Mouse (Mus musculus) stomach, embryonic 14.5 days (tissue): ENCODE results near the gene Otx1. TPM values are rescaled to one million over a fixed set of nuclear protein-coding genes. Genes with fewer than 3 reads are reported as not detected.

ENCODE experiments used
- ATAC-seq: fragments of 200-750 bp; cut with Nextera tagmentation; 2 replicates; pipeline ENCODE4 v1.8.0; 2017; ENCODE audit warnings: low read depth, moderate TSS enrichment; ENCODE audit not compliant: insufficient number of reproducible peaks, insufficient read depth, low FRiP score
- H3K27ac ChIP-seq: fragments of 300-500 bp; sonication (generic); 2 replicates; pipeline ENCODE4 v1.5.1; 2014; ENCODE audit warnings: mild to moderate bottlenecking, low read length, moderate library complexity, mixed read lengths
- H3K27me3 ChIP-seq: fragments of 300-500 bp; sonication (generic); 2 replicates; pipeline ENCODE4 v1.6.1; 2014; ENCODE audit warnings: low read length, control low read depth, mixed read lengths; ENCODE audit not compliant: control insufficient read depth, insufficient read depth
- H3K36me3 ChIP-seq: fragments of 300-500 bp; sonication (generic); 2 replicates; pipeline ENCODE4 v1.6.1; 2014; ENCODE audit warnings: mild to moderate bottlenecking, control low read depth, low read length, moderate library complexity, mixed read lengths; ENCODE audit not compliant: control insufficient read depth, insufficient read depth
- H3K4me1 ChIP-seq: fragments of 300-500 bp; sonication (generic); 2 replicates; pipeline ENCODE4 v1.6.1; 2014; ENCODE audit warnings: low read length, control low read depth, mixed read lengths; ENCODE audit not compliant: control insufficient read depth, insufficient read depth
- H3K4me2 ChIP-seq: fragments of 300-500 bp; sonication (generic); replicated peaks from 2 replicates; pipeline ENCODE4 v1.6.1; 2014; ENCODE audit warnings: low read depth, low read length, control low read depth
- H3K4me3 ChIP-seq: fragments of 300-500 bp; sonication (generic); 2 replicates; pipeline ENCODE4 v1.5.1; 2014; ENCODE audit warnings: low read depth, low read length, control low read depth
- H3K9ac ChIP-seq: fragments of 300-500 bp; sonication (generic); replicated peaks from 2 replicates; pipeline ENCODE4 v1.6.1; 2014; ENCODE audit warnings: low read depth, mild to moderate bottlenecking, control low read depth, low read length, moderate library complexity, mixed read lengths
- H3K9me3 ChIP-seq: fragments of 300-500 bp; sonication (generic); 2 replicates; pipeline ENCODE4 v1.6.1; 2016; ENCODE audit warnings: low read depth, low read length, control low read depth; ENCODE audit not compliant: control insufficient read depth
- WGBS: fragments of 180-500 bp; shearing (Covaris S2); extraction: QIAGEN DNeasy Blood & Tissue Kit; methylation state at CpG from one replicate; pipeline ENCODE4 v1.1.7; 2014; 5-methylcytosine and 5-hydroxymethylcytosine counted together
- polyA plus RNA-seq: library from polyadenylated mRNA; unstranded; fragments of >200 nt; fragmentation: Nextera tagmentation; extraction: Ambion mirVana; gene quantifications from 2 replicates; pipeline ENCODE4 v1.2.1, GENCODE M21; 2014

The Otx1 gene
- polyA plus RNA-seq, 1 experiment from 2014 or later, result 0.09 TPM

DNA sequence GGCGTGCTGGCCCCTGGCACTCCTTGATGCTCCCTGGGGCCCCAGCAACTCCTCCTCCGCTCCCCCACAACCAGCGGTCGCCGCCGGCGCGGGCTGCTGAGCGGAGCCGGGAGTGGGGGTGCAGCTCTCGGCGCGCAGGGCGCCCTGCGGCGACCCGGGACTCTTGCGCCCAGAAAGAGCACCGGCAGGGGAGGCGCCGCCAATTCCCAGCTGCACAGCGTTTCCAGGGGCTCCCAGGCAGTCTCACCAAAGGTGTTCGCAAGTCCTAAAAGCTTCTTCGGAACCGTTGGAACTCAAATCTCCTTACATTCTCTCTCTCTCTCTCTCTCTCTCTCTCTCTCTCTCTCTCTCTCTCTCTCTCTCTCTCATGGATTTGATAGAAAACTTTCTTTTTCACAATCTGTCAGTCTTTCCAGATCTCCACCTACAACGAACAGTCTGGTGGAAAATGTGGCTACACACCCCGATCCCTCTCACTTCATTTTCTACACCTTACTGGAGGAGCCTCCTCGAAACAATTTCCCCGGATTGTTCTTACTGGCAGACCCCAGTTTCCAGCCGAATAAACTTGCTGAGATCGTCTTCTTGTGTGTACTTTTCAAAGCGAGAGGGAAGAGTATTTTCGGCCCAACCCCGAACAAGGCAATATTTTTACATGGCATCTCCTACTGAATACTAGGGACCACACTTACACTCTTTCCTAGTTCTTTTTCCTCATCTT lies 475 bp downstream of the Otx1 start:
- peaks cover 8% of the 10 kb centered on the region; the same call in 1 of the 2 replicates for H3K4me1 ChIP-seq
- no peak for ATAC-seq
- peak overlapping the region; percentile 66 for H3K4me2 ChIP-seq
- H3K27me3 ChIP-seq, result peaks cover 61% of the 10 kb centered on the region
- 0% methylated on average over 34 of the region's 34 CpGs for WGBS
- 0 out of 2 replicates have a peak overlapping the region, but pooled peaks have one; percentile 6 for H3K9ac ChIP-seq
- no peaks in the 10 kb centered on the region for H3K36me3 ChIP-seq
- H3K9me3 ChIP-seq, result no peaks in the 10 kb centered on the region
- H3K4me3 ChIP-seq, result peak overlapping the region; percentile 43
- no peak overlapping the region for H3K27ac ChIP-seq

DNA sequence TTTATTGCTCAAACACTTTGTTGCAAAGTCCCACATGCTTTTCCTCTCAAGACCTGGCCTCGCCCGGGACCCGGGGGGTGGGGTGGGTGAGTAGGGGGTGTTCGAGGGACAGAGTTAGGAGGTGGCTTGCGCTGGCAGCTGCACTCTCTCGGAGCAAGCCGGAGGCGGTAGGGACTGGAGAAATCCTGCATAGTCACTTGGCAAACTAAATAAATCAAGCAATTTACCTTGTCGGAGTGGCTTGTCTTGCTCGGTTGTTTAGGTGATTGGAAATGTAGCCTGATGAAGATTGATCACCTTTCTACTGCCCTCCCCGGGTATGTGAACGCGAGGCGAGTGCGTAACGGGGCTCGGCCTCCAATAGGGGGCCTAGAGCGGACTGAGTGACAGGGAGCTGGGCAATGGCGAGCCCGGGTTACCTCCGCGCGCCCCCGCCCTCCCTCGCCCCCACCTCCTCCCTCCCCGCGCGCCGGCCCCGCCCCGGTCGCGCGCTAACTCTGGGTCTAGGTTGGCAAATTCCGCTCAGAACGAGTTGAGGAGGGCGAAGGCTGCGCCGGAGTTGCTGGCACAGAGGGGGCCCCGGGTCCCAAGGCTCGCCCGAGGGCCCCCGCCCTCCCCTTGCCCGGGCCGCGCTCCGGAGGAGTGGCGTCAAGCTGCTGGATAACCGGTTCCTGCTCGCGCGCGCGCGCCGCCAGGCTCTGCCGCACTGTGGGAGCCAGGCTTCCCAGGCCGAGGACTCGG lies 1.2 kb downstream of the Otx1 start:
- H3K27me3 ChIP-seq, result peaks cover 60% of the 10 kb centered on the region
- no peaks in the 10 kb centered on the region for H3K9me3 ChIP-seq
- H3K27ac ChIP-seq, result no peak overlapping the region
- H3K4me2 ChIP-seq, result peak overlapping the region; percentile 66
- peak; percentile 89 for ATAC-seq
- peak overlapping the region; percentile 43 for H3K4me3 ChIP-seq
- peaks cover 13% of the 10 kb centered on the region; the same call in 1 of the 2 replicates for H3K4me1 ChIP-seq
- WGBS, result 1% methylated on average over 56 of the region's 59 CpGs
- H3K36me3 ChIP-seq, result no peaks in the 10 kb centered on the region
- 0 out of 2 replicates have a peak overlapping the region, but pooled peaks have one; percentile 6 for H3K9ac ChIP-seq

DNA sequence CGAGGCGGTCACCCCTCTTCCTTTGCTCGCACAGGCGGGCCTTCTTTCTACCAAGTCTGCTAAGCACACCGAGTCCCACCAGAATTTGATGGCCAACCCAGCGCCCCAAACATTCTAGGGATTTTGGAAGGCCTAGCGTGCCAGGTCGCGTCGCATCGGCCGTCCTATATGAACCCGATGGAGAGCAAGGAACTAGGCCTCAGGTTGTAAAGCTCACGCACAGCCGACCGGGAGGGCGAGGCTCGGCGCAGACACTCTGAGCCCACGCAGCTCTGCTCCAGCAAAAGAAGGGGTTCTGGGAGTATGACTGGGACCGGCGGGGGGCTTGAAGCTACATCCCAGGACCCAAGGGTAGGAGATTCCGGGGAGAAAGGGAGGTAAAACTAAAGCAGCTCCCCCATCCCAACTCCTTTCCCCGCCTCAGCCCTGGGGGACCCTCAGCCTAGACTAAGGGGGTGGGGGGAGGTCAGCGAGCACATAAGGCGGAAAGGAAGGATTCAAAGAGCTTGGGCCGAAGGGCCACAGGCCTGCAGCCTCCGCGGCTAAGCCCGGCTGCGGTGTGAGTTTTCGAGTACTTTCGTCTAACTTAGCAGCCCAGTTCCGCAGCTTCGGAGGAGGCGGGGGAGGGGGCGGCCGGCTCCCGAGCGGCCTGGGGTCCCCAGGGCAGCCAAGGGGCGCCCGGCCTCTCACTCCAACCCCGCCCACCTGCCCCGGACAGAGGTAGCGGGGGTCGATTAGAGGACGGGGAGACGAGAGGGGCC lies 2.2 kb downstream of the Otx1 start:
- no peak for ATAC-seq
- 7% methylated on average over 46 of the region's 48 CpGs for WGBS
- Histone ChIP-seq H3K27ac (no peak overlapping the region), H3K4me3 (peak overlapping the region; percentile 43), H3K4me2 (peak overlapping the region; percentile 66), H3K9me3 (no peaks in the 10 kb centered on the region), H3K4me1 (peaks cover 14% of the 10 kb centered on the region; the same call in 1 of the 2 replicates), H3K9ac (no peak overlapping the region), H3K36me3 (no peaks in the 10 kb centered on the region), H3K27me3 (peaks cover 53% of the 10 kb centered on the region)

DNA sequence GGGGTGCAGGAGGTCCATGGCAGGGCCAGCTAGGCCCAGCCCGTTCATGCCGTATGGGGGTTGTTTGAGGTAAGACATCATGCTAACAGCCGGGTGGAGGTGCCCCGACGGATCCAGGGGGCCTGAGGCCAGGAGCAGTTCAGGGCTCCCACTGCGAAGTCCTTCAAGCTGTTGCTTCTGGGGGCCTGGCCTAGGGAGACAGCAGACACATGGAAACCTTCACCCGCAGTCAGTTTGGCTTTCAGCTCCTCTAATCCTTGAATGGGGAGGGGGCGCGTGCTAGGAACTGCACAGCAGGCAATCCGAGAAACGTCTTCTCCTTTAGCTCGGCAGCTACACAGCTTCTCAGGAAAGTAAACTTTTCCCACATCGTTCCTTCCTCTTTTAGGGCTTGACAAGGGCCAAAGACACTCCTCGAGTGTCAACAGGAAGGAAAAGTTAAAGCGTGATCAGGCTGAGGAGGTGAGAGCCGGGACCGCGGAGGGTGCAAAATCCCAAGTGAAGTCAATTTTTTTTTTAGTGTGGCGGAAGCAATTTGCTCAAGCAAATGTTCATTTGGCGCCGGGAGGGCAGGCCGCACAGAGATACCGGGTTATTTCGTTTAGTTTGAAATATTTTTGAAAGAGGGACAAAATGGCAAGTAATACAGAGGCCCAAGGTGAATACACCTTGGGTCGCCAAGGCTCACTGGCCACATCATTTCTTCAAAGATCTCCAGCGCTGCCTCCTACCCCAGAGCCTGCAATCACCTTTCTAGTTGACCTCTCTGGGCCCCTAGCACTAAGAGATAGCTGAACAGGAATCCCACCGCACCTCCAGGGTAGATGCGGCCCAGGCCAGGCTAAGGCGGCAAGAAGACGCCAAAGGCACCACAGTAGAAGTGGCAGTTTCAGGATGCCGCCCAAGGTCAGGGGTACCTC lies 3.0 kb downstream of the Otx1 start:
- H3K4me3 ChIP-seq, result no peak overlapping the region
- H3K27me3 ChIP-seq, result peaks cover 51% of the 10 kb centered on the region
- WGBS, result 12% methylated on average over 31 of the region's 31 CpGs
- ATAC-seq, result no peak
- no peak overlapping the region for H3K4me2 ChIP-seq
- peaks cover 14% of the 10 kb centered on the region; the same call in 1 of the 2 replicates for H3K4me1 ChIP-seq
- no peaks in the 10 kb centered on the region for H3K36me3 ChIP-seq
- H3K27ac ChIP-seq, result no peak overlapping the region
- H3K9ac ChIP-seq, result no peak overlapping the region
- no peaks in the 10 kb centered on the region for H3K9me3 ChIP-seq

DNA sequence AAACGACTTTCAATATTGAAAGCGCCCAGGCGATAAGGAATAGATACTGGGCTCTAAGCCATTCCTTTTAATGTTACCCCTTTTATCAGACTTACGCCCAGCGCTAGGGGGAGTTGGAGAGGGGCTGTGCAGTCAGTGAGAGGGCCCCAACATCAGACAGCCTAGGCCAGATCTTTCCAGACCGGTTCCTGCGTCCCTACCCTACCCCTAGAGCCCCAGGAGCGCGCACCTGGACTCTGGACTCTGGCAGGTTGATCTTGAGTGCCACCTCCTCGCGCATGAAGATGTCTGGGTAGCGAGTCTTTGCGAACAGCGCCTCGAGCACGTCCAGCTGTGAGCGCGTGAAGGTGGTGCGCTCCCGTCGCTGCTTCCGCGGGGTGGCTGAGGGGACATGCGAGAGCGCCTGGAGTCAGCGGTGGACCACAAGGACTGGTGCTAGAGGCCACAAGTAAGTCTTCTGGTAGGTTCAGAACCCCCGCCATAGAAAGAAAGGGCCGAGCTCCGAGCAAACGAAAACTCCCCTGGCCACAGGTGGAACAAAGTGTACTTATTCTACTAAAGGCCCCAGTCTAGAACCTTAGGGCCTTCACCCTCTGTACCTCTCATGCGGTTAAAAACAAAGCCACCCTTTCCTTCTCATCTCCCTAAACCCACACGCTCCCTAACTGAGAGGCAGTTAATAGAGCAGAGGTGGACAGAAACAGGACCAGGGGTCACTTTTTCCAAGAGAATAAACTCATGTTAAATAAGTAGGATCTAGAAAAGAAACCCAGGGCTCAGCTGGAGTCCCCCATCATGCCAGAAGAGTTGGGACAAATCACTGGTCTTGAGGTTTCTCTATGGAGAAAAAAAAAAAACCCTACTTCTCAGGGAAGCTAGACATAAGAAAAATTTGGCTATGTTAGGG lies 4.3 kb downstream of the Otx1 start:
- no peak overlapping the region for H3K9ac ChIP-seq
- no peaks in the 10 kb centered on the region for H3K9me3 ChIP-seq
- H3K27ac ChIP-seq, result no peak overlapping the region
- peak; percentile 43 for ATAC-seq
- peaks cover 49% of the 10 kb centered on the region for H3K27me3 ChIP-seq
- no peak overlapping the region for H3K4me3 ChIP-seq
- WGBS, result 8% methylated on average over 32 of the region's 32 CpGs
- no peak overlapping the region for H3K4me2 ChIP-seq
- H3K4me1 ChIP-seq, result peaks cover 14% of the 10 kb centered on the region; the same call in 1 of the 2 replicates
- no peaks in the 10 kb centered on the region for H3K36me3 ChIP-seq

DNA sequence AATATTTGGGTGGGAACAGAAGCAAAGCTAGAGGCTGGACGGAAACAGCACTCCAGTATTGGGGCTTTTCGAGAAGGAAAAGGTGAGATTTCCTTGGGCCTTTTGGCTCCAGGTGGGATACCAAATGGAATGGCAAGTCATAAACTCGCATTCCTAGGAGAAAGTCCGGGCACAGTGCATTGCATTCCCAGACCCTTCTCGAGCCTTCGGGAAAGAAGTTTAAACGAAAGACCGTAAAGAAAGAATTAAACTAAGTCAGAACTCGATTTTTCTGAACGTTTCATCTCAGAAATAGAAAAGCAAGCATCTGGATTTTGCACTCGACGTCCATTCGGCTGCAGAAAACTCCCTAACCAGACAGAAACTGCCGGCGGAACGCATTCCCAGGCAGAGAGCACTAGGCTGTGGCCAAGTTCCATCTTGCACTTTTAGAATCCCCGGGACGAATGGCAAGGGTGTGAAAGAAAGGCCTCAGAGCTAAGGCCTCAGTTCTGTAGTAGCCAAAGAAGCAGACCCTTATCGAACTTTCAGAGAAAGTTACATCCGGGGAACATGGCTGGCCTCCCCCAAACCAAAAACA lies 5.0 kb downstream of the Otx1 start:
- no peak overlapping the region for H3K27ac ChIP-seq
- H3K9ac ChIP-seq, result no peak overlapping the region
- H3K27me3 ChIP-seq, result peaks cover 56% of the 10 kb centered on the region
- H3K4me1 ChIP-seq, result peaks cover 19% of the 10 kb centered on the region
- H3K9me3 ChIP-seq, result no peaks in the 10 kb centered on the region
- WGBS, result 3% methylated on average over 20 of the region's 20 CpGs
- no peak overlapping the region for H3K4me3 ChIP-seq
- H3K36me3 ChIP-seq, result no peaks in the 10 kb centered on the region
- ATAC-seq, result no peak
- no peak overlapping the region for H3K4me2 ChIP-seq
